Mouse (Mus musculus): ENCODE data around the gene Gm21173. TPM values are rescaled to one million over a fixed set of nuclear protein-coding genes. Genes with fewer than 3 reads are reported as not detected.

Gene Gm21173
- polyA plus RNA-seq (2014; fragmentation: Illumina TruSeq; extraction: RNeasy Lipid Tissue Mini Kit (QIAGEN cat#74804); ENCODE audit: insufficient read depth, low read depth, low replicate concordance) = not detected

DNA sequence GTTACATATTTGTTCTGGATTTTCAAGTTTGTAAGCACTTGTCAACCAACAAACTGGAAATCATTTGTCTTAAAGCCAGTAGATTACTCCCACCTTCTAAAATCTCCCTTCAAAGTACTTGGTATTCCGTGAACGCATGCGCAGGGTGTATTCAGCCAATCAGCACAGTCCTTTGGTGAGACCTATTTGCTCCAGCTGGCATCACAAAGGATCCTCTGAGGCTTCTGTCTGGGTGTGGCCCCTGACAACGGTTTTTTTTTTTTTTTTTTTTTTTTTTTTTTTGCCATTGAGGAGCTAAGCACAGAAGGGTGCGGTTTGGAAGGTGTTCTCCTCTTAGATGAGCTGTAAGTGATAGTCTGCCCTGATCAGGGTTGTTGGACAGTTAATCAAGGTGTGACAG is at the start of gene Gm21173:
Gene Gm21173 (plus strand): TSS at position 301 of the 400 bp plus-strand sequence.

Measured in lung, adult 10 weeks (tissue).